Mouse (Mus musculus): ENCODE data around the gene Mc3r. TPM values are rescaled to one million over a fixed set of nuclear protein-coding genes. Genes with fewer than 3 reads are reported as not detected.
A peak's percentile ranks its signal among the peaks of the same experiment; 100 is the strongest.

Mc3r gene
- polyA plus RNA-seq, 1 experiment: not detected

DNA sequence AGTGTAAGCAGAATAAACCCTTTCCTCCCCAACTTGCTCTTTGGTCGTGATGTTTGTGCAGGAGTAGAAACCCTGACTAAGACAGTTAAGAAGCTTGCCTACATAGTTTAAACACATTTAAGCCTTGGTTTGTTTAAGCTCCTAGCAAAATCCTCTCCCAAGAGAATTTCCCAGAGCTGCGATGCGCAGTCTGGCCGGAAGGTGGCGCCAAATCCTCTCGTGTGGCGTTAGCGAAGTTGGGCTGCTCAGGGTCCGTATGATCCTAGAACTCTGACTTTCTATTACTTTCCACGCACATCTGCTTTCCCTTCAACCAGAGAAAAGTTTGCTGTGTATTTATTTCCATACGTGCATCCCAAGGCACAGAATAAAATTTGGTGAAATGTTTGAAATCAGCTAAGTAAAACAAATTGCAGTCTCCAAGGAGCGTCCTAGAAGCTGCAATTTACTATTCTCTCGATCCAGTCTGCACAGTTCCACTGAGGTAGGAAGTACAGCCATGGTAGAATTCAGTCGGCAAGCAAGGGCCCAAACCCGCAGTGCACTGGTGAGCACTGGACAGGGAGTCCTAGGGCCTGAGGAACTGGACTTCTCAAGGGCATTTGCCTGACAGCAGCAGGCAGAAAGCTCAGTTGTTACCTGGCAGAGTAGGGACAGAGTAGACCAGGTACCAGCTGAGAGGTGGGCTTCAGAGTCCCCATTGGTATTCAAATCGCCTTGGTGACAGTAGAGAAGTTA, 26.5 kb upstream of the Mc3r start:
- no peaks in the 10 kb centered on the region for H3K36me3 ChIP-seq (replicated peaks; ENCODE audit: low read length)
- H3K4me3 ChIP-seq (replicated peaks): peak overlapping the region; percentile 64
- TF ChIP-seq FLI1 (IDR thresholded peaks at IDR 0.05; ENCODE audit: low read length) (no peak), GATA1 (IDR thresholded peaks at IDR 0.05; ENCODE audit: borderline replicate concordance, low read length) (no peak)
- H3K4me1 ChIP-seq: peaks cover 10% of the 10 kb centered on the region
- H3K9me3 ChIP-seq: 0 out of 2 replicates have a peak, but pooled peaks cover 3% of the 10 kb centered on the region
- peaks cover 4% of the 10 kb centered on the region for H3K27me3 ChIP-seq (replicated peaks)

GRCm38 (mm10) chr2:172222394-172222785, 25.9 kb upstream of the Mc3r start:
- H3K4me1 ChIP-seq: peaks cover 10% of the 10 kb centered on the region
- TF ChIP-seq FLI1 (IDR thresholded peaks at IDR 0.05; ENCODE audit: low read length): no peak
- H3K36me3 ChIP-seq (replicated peaks; ENCODE audit: low read length): no peaks in the 10 kb centered on the region
- H3K9me3 ChIP-seq: no peaks in the 10 kb centered on the region
- H3K27me3 ChIP-seq (replicated peaks): peaks cover 4% of the 10 kb centered on the region
- H3K4me3 ChIP-seq (replicated peaks): no peak overlapping the region

GRCm38 (mm10) chr2:172222891-172223290, 25.4 kb upstream of the Mc3r start:
- H3K36me3 ChIP-seq (replicated peaks; ENCODE audit: low read length): no peaks in the 10 kb centered on the region
- H3K4me3 ChIP-seq (replicated peaks): no peak overlapping the region
- H3K9me3 ChIP-seq: no peaks in the 10 kb centered on the region
- TF ChIP-seq GATA1 (IDR thresholded peaks at IDR 0.05; ENCODE audit: borderline replicate concordance, low read length) (no peak), FLI1 (IDR thresholded peaks at IDR 0.05; ENCODE audit: low read length) (no peak)
- H3K27me3 ChIP-seq (replicated peaks): peaks cover 4% of the 10 kb centered on the region
- peaks cover 10% of the 10 kb centered on the region for H3K4me1 ChIP-seq

- H3K27me3 ChIP-seq (replicated peaks): peaks cover 4% of the 10 kb centered on the region
- 0 out of 2 replicates have a peak, but pooled peaks cover 5% of the 10 kb centered on the region for H3K9me3 ChIP-seq
- H3K4me1 ChIP-seq: peaks cover 10% of the 10 kb centered on the region
- no peaks in the 10 kb centered on the region for H3K36me3 ChIP-seq (replicated peaks; ENCODE audit: low read length)
- no peak overlapping the region for H3K4me3 ChIP-seq (replicated peaks)
- TF ChIP-seq GATA1 (IDR thresholded peaks at IDR 0.05; ENCODE audit: borderline replicate concordance, low read length) (no peak), FLI1 (IDR thresholded peaks at IDR 0.05; ENCODE audit: low read length) (no peak)
Observed at GRCm38 (mm10) chr2:172223451-172224200, 24.7 kb upstream of the Mc3r start.

DNA sequence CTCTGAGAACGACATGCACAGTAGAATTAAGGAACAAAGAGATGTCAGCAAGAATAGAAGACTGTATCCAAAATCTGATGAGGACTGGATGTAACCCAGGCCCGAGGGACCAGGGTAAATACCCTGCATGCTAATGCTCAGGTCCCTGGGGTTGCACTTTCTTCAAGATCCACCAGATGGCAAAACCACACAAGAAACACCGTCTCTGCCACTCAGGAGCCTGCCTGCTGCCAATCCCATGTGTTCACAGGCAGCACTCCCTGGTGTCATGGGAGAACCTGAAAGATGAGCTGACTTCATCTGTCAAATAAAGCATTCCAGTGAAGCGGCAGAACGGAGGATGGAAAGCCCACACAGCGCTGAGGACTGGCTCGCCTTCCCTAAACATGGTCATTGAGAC, 21.3 kb upstream of the Mc3r start:
- Histone ChIP-seq H3K9me3 (0 out of 2 replicates have a peak, but pooled peaks cover 10% of the 10 kb centered on the region), H3K4me1 (peaks cover 8% of the 10 kb centered on the region), H3K4me3 (replicated peaks) (no peak overlapping the region), H3K27me3 (replicated peaks) (peaks cover 4% of the 10 kb centered on the region), H3K36me3 (replicated peaks; ENCODE audit: low read length) (no peaks in the 10 kb centered on the region)
- TF ChIP-seq FLI1 (IDR thresholded peaks at IDR 0.05; ENCODE audit: low read length) (no peak), GATA1 (IDR thresholded peaks at IDR 0.05; ENCODE audit: borderline replicate concordance, low read length) (no peak)

DNA sequence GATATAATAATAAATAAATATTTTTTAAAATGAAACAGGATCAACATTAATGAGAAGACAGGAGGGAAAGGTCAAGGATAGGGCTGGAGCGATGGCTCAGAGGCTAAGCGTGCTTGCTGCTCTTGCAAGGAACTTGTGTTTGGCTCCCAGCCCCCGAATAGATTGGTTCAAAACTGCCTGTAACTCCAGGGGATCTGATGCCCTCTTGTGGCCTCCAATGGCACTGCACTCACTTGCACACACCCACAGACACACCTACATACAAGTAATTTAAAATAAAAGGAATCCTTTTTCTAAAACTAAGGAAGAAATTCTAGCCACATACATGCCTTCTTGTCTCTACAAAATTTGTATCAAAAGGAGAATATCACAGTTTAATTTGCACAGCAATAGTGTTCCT, 20.5 kb upstream of the Mc3r start:
- Histone ChIP-seq H3K4me1 (0 out of 2 replicates have a peak, but pooled peaks cover 5% of the 10 kb centered on the region), H3K36me3 (replicated peaks; ENCODE audit: low read length) (no peaks in the 10 kb centered on the region), H3K27me3 (replicated peaks) (no peaks in the 10 kb centered on the region), H3K4me3 (replicated peaks) (no peak overlapping the region), H3K9me3 (0 out of 2 replicates have a peak, but pooled peaks cover 10% of the 10 kb centered on the region)
- no peak for TF ChIP-seq GATA1 (IDR thresholded peaks at IDR 0.05; ENCODE audit: borderline replicate concordance, low read length)
- no peak for TF ChIP-seq FLI1 (IDR thresholded peaks at IDR 0.05; ENCODE audit: low read length)

- no peaks in the 10 kb centered on the region for H3K36me3 ChIP-seq (replicated peaks; ENCODE audit: low read length)
- H3K4me1 ChIP-seq: 0 out of 2 replicates have a peak, but pooled peaks cover 5% of the 10 kb centered on the region
- 0 out of 2 replicates have a peak, but pooled peaks cover 10% of the 10 kb centered on the region for H3K9me3 ChIP-seq
- TF ChIP-seq GATA1 (IDR thresholded peaks at IDR 0.05; ENCODE audit: borderline replicate concordance, low read length) (no peak), FLI1 (IDR thresholded peaks at IDR 0.05; ENCODE audit: low read length) (no peak)
- H3K27me3 ChIP-seq (replicated peaks): no peaks in the 10 kb centered on the region
- H3K4me3 ChIP-seq (replicated peaks): no peak overlapping the region
Observed at GRCm38 (mm10) chr2:172229190-172229589, 19.1 kb upstream of the Mc3r start.

GRCm38 (mm10) chr2:172230126-172230525, 18.2 kb upstream of the Mc3r start:
- H3K4me1 ChIP-seq: 0 out of 2 replicates have a peak, but pooled peaks cover 5% of the 10 kb centered on the region
- TF ChIP-seq GATA1 (IDR thresholded peaks at IDR 0.05; ENCODE audit: borderline replicate concordance, low read length) (no peak), FLI1 (IDR thresholded peaks at IDR 0.05; ENCODE audit: low read length) (no peak)
- H3K36me3 ChIP-seq (replicated peaks; ENCODE audit: low read length): no peaks in the 10 kb centered on the region
- no peaks in the 10 kb centered on the region for H3K27me3 ChIP-seq (replicated peaks)
- 0 out of 2 replicates have a peak, but pooled peaks cover 10% of the 10 kb centered on the region for H3K9me3 ChIP-seq
- no peak overlapping the region for H3K4me3 ChIP-seq (replicated peaks)

DNA sequence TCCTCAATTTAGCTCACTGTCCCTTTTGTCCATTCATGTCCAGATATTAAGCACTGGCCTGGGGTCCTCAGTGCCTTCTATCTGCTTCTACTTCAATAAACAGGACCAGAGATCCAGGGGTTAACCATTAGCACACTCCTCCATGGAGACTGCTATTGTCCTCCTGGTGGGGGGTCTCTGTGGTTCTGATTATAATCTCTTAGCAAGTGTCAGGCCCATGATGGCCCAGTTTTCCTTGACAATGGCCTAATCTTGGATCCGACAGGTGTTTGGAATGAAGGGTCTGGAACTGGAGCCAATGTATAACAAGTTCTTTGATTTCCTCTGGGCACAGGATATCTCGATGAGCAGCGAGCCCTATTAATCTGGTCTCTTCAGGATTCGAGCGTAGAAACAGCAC, 10.1 kb upstream of the Mc3r start:
- TF ChIP-seq GATA1 (IDR thresholded peaks at IDR 0.05; ENCODE audit: borderline replicate concordance, low read length) (no peak), FLI1 (IDR thresholded peaks at IDR 0.05; ENCODE audit: low read length) (no peak)
- H3K9me3 ChIP-seq: no peaks in the 10 kb centered on the region
- no peaks in the 10 kb centered on the region for H3K27me3 ChIP-seq (replicated peaks)
- no peaks in the 10 kb centered on the region for H3K4me1 ChIP-seq
- H3K36me3 ChIP-seq (replicated peaks; ENCODE audit: low read length): no peaks in the 10 kb centered on the region
- no peak overlapping the region for H3K4me3 ChIP-seq (replicated peaks)

DNA sequence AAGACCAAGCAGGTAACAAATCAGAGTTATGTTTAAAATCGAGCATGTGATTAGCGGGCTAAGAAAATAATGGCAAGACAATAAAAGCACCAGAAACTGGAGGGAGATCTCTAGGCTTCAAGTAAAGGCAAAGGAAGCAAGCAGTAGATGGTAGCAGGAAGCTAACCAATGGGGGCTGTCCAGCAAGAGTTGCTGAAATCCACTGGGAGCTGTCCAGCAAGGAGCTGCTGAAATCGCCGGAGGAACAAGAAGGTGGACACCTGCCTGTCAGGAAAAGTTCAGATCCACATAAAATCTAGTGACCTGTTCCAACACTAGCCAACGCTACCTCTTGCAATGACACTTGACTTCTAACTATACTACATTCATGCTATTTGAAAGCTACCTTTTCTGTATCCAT, 7.3 kb upstream of the Mc3r start:
- H3K27me3 ChIP-seq (replicated peaks): peaks cover 2% of the 10 kb centered on the region
- TF ChIP-seq FLI1 (IDR thresholded peaks at IDR 0.05; ENCODE audit: low read length) (no peak), GATA1 (IDR thresholded peaks at IDR 0.05; ENCODE audit: borderline replicate concordance, low read length) (no peak)
- H3K9me3 ChIP-seq: no peaks in the 10 kb centered on the region
- no peaks in the 10 kb centered on the region for H3K36me3 ChIP-seq (replicated peaks; ENCODE audit: low read length)
- H3K4me3 ChIP-seq (replicated peaks): no peak overlapping the region
- no peaks in the 10 kb centered on the region for H3K4me1 ChIP-seq
